Mouse (Mus musculus): ENCODE results near the gene Wwox.

- TF ChIP-seq CTCF (IDR thresholded peaks at IDR 0.05; ENCODE audit: low read depth, low read length) = no peak
- TF ChIP-seq POLR2A (IDR thresholded peaks at IDR 0.05; ENCODE audit: borderline replicate concordance, low read depth, low read length) = no peak
These were observed 596.6 kb downstream of the Wwox start for GRCm38 (mm10) chr8:115036016-115036415.
